Mouse (Mus musculus): ENCODE data around the gene Snapc1.

The Snapc1 gene

DNA sequence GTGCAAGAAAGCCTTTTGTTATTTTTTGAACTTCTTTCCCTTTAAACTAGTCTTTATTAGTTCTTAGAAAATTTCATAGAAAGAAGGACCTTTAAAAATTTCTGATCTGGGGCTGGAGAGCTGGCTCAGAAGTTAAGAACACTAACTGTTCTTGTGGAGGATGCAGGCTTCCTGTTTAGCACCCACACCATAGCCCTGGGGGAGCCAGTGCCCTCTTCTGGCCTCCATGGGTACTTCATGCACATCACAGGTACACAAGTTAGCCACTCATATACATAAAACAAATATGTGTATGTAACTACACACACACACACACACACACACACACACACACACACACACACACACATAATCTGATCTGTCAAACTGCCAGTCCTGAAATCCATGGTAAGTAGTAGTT is 25.3 kb downstream of the Snapc1 start:
- no peak for DNase-seq (ENCODE audit: extremely low spot score, low spot score)

DNA sequence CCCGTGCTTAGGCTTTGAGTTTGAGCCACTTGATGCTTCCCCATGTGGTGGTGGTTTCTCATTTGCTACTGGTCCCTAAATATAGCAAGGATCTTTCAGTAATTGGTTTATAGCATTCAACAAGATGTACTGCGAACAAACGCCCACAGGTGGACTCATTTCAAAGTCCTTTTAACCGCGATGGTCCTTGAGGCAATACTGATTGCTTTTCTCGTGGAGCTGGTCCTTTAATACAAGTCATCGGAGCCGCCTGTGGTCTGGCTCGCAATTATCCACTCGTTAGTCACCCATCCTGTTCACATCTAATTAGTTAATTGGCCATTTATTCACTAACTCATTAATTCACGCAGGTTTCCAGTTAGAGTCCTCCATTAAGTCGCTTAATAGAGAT is 32.6 kb downstream of the Snapc1 start:
- DNase-seq (ENCODE audit: extremely low spot score, low spot score): no peak

DNA sequence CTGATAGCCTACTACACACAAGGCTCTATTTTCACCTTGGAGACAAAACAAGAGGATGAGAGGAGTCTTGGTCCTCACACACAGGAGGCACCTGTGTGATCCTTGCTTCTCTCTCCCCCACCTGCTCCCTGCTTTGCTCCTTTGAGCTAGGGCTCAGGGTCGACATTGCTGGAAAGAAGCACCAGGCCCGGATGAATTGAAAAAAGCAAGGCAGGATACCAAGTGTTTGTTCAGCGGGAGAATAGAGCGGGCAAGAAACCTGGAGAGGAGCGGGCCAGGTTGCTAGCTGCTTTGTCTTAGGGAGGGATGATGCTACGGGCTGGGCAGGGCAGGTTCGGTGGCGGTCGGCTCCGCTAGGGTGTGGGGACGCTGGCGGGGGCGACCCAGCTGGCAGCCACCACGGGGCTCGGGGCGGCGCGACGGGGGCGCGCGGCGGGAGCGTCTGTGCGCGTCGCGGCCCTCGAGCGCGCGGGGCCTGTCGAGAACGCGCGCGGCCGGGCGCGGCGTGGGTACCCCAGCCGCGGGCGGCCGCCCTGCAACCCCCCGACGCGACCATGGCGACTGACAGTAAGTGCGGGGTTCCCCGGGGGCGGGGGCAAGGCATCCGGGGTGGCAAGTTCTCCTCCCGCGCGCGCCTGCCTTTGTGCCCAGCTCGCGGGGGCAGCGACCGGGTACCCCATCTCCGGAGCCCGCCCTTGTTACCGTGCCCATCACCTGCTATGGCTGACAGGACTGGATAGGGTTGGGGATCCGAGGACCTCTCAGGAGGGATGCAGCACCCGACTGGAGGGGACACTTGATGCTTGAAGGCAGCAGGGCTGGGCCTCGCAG is 33.2 kb downstream of the Snapc1 start, which contains the start of gene Syt16:
Gene Syt16, plus strand, starts transcription at position 365 of the 831 bp plus-strand sequence.
- peak; percentile 48 for DNase-seq (ENCODE audit: extremely low spot score, low spot score)

DNA sequence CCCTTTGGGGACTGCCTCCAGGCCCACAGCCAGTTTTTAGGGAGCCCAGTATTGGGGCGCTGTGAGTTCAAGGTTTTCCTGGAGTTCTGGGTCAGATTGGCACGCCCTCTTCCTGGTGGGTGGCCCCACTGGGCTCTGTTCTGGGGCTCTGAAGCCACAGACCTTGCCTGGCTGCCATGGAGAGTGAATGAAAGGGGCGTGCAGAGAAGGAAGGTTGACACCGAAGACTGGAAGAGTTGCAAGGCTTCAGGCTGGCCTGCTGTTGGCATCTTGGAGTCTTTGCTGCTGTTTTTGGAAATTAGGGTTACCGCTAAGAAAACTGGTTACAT is 33.8 kb downstream of the Snapc1 start:
- no peak for DNase-seq (ENCODE audit: extremely low spot score, low spot score)

DNA sequence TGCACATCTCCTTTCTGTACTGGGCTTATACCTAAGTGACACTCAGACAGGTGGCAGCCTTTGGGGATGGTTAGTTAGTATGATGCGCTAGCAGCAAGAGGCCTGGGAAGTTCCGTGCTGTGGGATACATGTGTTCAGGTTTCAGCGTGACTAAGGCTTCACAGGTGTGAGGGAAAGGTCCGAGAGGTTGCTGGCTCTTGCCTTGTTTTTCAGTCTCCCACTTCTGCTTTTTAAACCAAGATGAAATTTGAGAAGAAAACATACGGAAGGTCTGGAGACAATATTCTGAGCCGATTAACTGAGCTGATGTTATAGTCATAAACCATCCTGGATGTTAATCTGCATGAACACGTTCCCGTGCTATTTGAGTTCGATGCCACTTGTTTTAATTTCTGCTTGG is 38.2 kb downstream of the Snapc1 start:
- no peak for DNase-seq (ENCODE audit: extremely low spot score, low spot score)

DNA sequence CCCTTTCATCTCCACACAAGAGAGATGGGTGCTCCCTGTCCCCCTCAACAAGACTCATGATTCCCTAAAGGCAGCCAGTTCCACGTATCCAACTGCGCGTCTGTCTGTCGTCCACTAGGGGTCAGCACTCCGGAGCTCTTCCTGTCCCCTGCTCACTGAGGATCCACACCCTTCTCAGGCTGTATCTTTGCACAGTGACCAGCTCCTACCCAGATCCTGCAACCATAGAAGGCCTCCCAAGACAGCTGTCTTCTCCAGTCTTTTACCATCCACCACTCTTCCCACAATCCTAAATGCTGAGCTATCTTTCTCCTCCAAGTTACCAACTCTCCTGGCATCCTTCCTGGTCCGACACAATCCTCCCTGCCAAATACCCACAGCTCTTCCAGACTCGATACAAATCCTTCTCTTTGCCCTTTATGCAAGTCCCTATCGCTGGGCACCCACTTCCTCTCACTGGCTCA is 45.2 kb downstream of the Snapc1 start:
- peak; percentile 48 for DNase-seq (ENCODE audit: extremely low spot score, low spot score)

DNA sequence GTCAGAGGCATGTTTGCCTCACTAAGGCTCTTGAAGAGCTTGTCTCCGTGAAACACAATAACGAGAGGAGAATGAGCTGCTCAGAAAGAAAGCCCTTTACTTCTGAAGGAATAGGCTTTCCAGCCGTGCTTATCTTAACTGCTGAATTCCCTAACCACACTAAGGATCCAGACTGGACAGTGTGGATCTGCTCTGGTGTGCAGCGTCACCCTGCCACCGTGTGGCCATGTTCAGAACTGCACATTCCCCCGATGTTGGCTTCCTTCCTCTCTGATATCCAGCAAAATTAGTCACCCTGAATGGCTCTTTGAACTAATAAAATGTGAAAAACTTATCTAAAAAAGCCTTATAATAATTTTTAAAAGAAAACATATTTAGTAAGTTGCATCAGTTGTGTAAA is 49.5 kb downstream of the Snapc1 start:
- DNase-seq (ENCODE audit: extremely low spot score, low spot score): peak; percentile 85

DNA sequence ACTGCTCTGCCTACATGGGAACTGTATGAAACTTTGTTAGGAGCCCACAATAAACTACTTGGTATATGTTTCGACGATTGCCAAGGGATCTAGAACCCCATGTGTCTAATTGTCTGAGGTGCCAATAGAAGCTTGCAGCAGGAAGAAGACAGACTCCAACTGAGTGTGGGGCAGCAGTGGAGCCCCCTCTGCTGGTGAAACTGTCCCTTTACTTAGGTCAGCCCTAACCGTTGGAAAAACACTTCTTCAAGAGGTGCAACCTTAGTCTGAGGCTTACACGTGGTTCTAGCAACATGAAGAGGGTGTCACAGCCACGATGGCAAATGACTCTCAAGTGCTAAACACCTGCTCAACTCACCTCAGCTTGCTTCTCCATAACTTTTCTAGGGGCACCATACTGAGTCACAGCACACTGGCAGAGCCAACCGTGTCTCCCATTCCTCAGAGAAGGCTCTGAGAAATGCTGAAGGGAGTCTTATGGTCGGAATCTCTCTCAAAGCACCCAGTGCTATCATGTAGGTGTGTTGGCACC is 50.5 kb downstream of the Snapc1 start:
- DNase-seq (ENCODE audit: extremely low spot score, low spot score): no peak

DNA sequence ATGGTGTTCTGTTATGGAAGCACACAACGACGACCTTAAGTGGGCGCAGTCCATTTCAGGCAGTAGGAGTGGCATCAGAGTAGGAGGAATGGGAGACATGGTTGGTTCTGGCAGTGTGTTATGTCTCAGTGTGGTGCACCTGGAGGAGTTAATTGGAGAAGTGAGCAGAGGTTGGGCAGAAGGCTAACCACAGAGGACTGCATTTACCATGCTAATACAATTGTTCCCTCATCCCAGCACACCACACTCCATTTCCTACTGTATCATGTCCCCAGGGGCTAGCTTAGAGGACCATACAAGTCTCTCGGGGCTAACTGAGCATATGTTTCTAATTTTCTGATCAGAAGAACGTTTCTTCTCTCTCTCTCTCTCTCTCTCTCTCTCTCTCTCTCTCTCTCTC is 51.2 kb downstream of the Snapc1 start:
- no peak for DNase-seq (ENCODE audit: extremely low spot score, low spot score)

DNA sequence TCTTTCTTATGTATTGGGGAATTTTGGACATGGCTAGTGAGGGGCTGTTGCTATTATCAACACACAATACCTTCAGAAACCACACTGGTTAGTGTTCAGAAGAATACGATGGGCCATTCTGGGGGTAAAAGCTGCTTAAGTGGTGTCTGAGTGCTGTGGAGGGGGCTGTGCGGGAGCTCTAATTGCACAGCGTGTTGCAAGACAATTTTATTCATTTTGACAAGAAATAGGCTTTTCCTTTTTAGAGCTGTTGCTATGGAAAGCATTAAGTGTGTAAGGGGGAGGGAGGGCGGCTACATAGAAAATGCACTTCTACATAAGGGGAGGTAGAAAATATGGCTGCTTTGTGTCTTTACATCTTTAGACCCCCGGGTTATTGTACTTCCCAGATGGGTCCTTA is 59.0 kb downstream of the Snapc1 start:
- no peak for DNase-seq (ENCODE audit: extremely low spot score, low spot score)

DNA sequence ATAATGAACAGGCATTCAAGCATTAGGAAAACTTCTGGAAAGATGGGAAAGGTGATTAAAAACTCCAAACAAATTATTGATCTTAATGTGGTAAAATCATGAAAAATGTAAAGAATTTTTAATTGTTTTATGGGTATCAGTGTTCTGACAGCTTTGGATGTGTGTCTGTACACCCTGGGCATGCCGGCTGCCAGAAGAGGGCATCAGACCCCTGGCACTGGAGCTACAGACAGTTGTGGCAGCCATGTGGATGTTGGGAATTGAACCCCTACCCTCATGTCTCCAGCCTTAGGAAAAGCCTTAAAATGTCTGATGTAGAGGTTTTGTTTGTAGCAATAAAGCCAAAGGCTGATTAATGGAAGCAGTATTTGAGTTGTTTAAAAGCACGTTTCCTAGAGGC is 60.6 kb downstream of the Snapc1 start:
- DNase-seq (ENCODE audit: extremely low spot score, low spot score): no peak

Data from neural tube, embryonic 10.5 days (tissue).